In genomic region chr13:12460881-12461729, GRCm38 (mm10) we compare ENCODE assay signal across 8 mouse cellular contexts. TPM values are rescaled to one million over a fixed set of nuclear protein-coding genes. Genes with fewer than 3 reads are reported as not detected.
DNase-seq lines count a peak whose midpoint lies in the region; ATAC-seq and TF ChIP-seq lines count a peak whose summit lies in the region.

No protein-coding gene starts in this region.

- peak overlapping the region; percentile 84 for H3K9ac ChIP-seq in heart, embryonic 11.5 days (ENCODE audit: low read depth, low read length)
- H3K9ac ChIP-seq in kidney, embryonic 16.5 days (replicated peaks; ENCODE audit: low read length): peak overlapping the region; percentile 79

- 0 out of 2 replicates have a peak, but pooled peaks have one; percentile 10 for TF ChIP-seq POLR2A in brain, embryonic 14.5 days (IDR thresholded peaks at IDR 0.05; ENCODE audit: borderline replicate concordance, extremely low read depth, insufficient read depth, insufficient read length, poor library complexity, severe bottlenecking)

- H3K36me3 ChIP-seq in heart, embryonic 11.5 days (ENCODE audit: control insufficient read depth, insufficient read depth, low read length): no peaks in the 10 kb centered on the region
- no peaks in the 10 kb centered on the region for H3K36me3 ChIP-seq in kidney, embryonic 16.5 days (ENCODE audit: insufficient read depth, low read length)

- no peaks in the 10 kb centered on the region for H3K9me3 ChIP-seq in heart, embryonic 11.5 days (replicated peaks; ENCODE audit: control insufficient read depth, low read length)
- no peaks in the 10 kb centered on the region for H3K9me3 ChIP-seq in kidney, embryonic 16.5 days (ENCODE audit: low read length)

- peak overlapping the region; percentile 73 for H3K27ac ChIP-seq in heart, embryonic 11.5 days (ENCODE audit: low read depth, low read length)
- peak overlapping the region; percentile 79 for H3K27ac ChIP-seq in kidney, embryonic 16.5 days (ENCODE audit: low read length)

- TF ChIP-seq CTCF in brain, embryonic 14.5 days (IDR thresholded peaks at IDR 0.05; ENCODE audit: borderline replicate concordance, extremely low read depth, insufficient read depth, insufficient read length): no peak

- H3K4me1 ChIP-seq in heart, embryonic 11.5 days (ENCODE audit: control insufficient read depth, insufficient read depth, low read length): 0 out of 2 replicates have a peak, but pooled peaks cover 2% of the 10 kb centered on the region
- H3K4me1 ChIP-seq in kidney, embryonic 16.5 days (ENCODE audit: insufficient read depth, low read length): peaks cover 5% of the 10 kb centered on the region; the same call in 1 of the 2 replicates

- under 1% methylated on average over 59 of the region's 59 CpGs for WGBS in heart, embryonic 11.5 days (ENCODE audit: insufficient replicate concordance)
- under 1% methylated on average over 59 of the region's 59 CpGs for WGBS in kidney, embryonic 16.5 days

- DNase-seq in CD4-positive helper T cell, adult 2 months (ENCODE audit: low read depth, low spot score): peak; percentile 91
- DNase-seq in brain, embryonic 14.5 days (ENCODE audit: low read depth): peak; percentile 94
- peak; percentile 96 for DNase-seq in liver
- DNase-seq in monocyte, adult 2 months (ENCODE audit: low read depth in 1 of 2, low spot score in 2 of 2): peak; percentile 84 to 87
- DNase-seq in spleen, postnatal 14 days (ENCODE audit: low spot score in 2 of 2): peak; percentile 91 to 94

- H3K4me2 ChIP-seq in heart, embryonic 11.5 days: peak overlapping the region; percentile 71
- H3K4me2 ChIP-seq in kidney, embryonic 16.5 days (replicated peaks; ENCODE audit: low read depth, low read length): peak overlapping the region; percentile 75

- no peaks in the 10 kb centered on the region for H3K27me3 ChIP-seq in heart, embryonic 11.5 days (ENCODE audit: control insufficient read depth, insufficient read depth, low read length)
- H3K27me3 ChIP-seq in kidney, embryonic 16.5 days (ENCODE audit: insufficient read depth, low read length): no peaks in the 10 kb centered on the region

- peak; percentile 98 for ATAC-seq in erythroblast, adult 5-6 weeks (replicated peaks; ENCODE audit: low FRiP score, poor library complexity, severe bottlenecking)
- ATAC-seq in heart, embryonic 11.5 days (replicated peaks; ENCODE audit: insufficient number of reproducible peaks, low FRiP score, low TSS enrichment): peak; percentile 93
- peak; percentile 97 for ATAC-seq in kidney, embryonic 16.5 days (ENCODE audit: low FRiP score, low TSS enrichment)

- H3K4me3 ChIP-seq in heart, embryonic 11.5 days (ENCODE audit: low read depth, low read length): peak overlapping the region; percentile 85
- peak overlapping the region; percentile 75 for H3K4me3 ChIP-seq in kidney, embryonic 16.5 days (ENCODE audit: low read length)

RNA-seq across cellular contexts. Expression of gene Lgals8, which starts 3.6 kb away (rescaled TPM):
- polyA plus RNA-seq in brain, embryonic 14.5 days (2012; rRNA removed): 20.0 and 22.7 TPM in 2 replicates
- total RNA-seq in erythroblast, adult 5-6 weeks (2015; ENCODE audit: low replicate concordance): 10.9 and 13.3 TPM in 2 replicates
- 11.7 and 15.3 TPM in 2 replicates for total RNA-seq in erythroblast, adult 5-6 weeks (2017; ENCODE audit: low replicate concordance)
- 10.2 and 12.7 TPM in 2 replicates for polyA plus RNA-seq in heart, embryonic 11.5 days (2014; fragmentation: Nextera tagmentation; extraction: Ambion mirVana)
- 24.8 and 26.5 TPM in 2 replicates for polyA plus RNA-seq in kidney, embryonic 16.5 days (2015; fragmentation: Nextera tagmentation; extraction: Ambion mirVana)

RNA-seq across cellular contexts. Expression of gene Edaradd, which starts 59.1 kb away (rescaled TPM):
- polyA plus RNA-seq in brain, embryonic 14.5 days (2012; rRNA removed): 0.69 and 0.98 TPM in 2 replicates
- not detected in 2 replicates for total RNA-seq in erythroblast, adult 5-6 weeks (2015; ENCODE audit: low replicate concordance)
- not detected in 2 replicates for total RNA-seq in erythroblast, adult 5-6 weeks (2017; ENCODE audit: low replicate concordance)
- 0.59 and 0.72 TPM in 2 replicates for polyA plus RNA-seq in heart, embryonic 11.5 days (2014; fragmentation: Nextera tagmentation; extraction: Ambion mirVana)
- 2.6 and 2.7 TPM in 2 replicates for polyA plus RNA-seq in kidney, embryonic 16.5 days (2015; fragmentation: Nextera tagmentation; extraction: Ambion mirVana)

Comparison
In these comparisons a context has a peak if more than half of its experiments do, and no peak if none do; other contexts are left out.
1. Peak in every context shown above with its lines: DNase-seq, ATAC-seq, H3K4me3 ChIP-seq and H3K27ac ChIP-seq.